Mouse (Mus musculus): Measurements from ENCODE around the gene 2310022B05Rik. TPM values are rescaled to one million over a fixed set of nuclear protein-coding genes. Genes with fewer than 3 reads are reported as not detected.
A peak's percentile ranks its signal among the peaks of the same experiment; 100 is the strongest.

2310022B05Rik gene
- polyA plus RNA-seq, 1 experiment, result 64.2 TPM

DNA sequence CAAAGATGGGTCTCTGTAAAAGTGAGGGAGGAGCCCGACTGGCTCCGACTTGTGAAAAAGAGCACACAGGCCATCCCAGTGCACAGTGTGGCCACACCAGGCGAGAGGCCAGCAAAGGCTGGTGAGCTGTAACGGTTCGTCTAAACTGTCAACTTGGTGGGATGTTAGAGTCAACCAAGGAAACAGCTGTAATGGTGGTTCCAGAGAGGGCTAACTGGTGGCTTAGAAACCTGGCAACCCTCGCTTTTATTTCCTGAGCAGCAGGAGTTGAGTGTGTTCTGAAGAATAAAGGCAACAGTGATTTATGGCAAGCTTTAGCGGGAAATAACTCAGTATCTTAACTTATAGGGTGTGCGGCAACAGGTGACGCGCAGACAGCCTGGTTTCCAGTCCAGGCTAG, 19.0 kb upstream of the 2310022B05Rik start:
- Histone ChIP-seq H3K4me3 (ENCODE audit: insufficient read depth, low read length) (no peak overlapping the region), H3K4me1 (ENCODE audit: control insufficient read depth, insufficient read depth, low read length) (no peaks in the 10 kb centered on the region)
- TF ChIP-seq CTCF (IDR thresholded peaks at IDR 0.05; ENCODE audit: extremely low read depth, insufficient read depth, low read length) (no peak), POLR2A (IDR thresholded peaks at IDR 0.05; ENCODE audit: extremely low read depth, insufficient read depth, low read length) (no peak)

DNA sequence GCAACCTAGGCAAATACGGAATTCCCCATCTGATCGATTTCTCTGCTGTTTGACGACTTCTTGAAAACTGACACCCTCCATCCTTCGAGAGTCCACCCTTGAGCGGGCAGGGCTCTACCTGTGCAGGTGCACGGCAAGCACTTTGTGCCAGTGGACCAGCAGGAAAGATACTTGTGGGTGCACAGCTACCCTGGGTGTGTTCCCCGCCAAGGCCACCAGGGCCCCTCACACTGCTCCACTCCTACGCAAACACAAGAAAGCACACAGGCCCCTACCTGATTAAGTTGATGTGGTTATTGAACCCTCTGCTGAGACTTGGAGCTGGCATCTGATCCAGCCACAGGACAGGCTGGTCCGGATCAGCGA, 18.6 kb upstream of the 2310022B05Rik start:
- Histone ChIP-seq H3K27ac (ENCODE audit: insufficient read depth, low read length) (no peak overlapping the region), H3K4me1 (ENCODE audit: control insufficient read depth, insufficient read depth, low read length) (no peaks in the 10 kb centered on the region), H3K4me3 (ENCODE audit: insufficient read depth, low read length) (no peak overlapping the region)
- TF ChIP-seq CTCF (IDR thresholded peaks at IDR 0.05; ENCODE audit: extremely low read depth, insufficient read depth, low read length) (no peak), POLR2A (IDR thresholded peaks at IDR 0.05; ENCODE audit: extremely low read depth, insufficient read depth, low read length) (no peak)

More for the DNA sequence above, 19.0 kb upstream of the 2310022B05Rik start:
- H3K27ac ChIP-seq (ENCODE audit: insufficient read depth, low read length), result no peak overlapping the region

DNA sequence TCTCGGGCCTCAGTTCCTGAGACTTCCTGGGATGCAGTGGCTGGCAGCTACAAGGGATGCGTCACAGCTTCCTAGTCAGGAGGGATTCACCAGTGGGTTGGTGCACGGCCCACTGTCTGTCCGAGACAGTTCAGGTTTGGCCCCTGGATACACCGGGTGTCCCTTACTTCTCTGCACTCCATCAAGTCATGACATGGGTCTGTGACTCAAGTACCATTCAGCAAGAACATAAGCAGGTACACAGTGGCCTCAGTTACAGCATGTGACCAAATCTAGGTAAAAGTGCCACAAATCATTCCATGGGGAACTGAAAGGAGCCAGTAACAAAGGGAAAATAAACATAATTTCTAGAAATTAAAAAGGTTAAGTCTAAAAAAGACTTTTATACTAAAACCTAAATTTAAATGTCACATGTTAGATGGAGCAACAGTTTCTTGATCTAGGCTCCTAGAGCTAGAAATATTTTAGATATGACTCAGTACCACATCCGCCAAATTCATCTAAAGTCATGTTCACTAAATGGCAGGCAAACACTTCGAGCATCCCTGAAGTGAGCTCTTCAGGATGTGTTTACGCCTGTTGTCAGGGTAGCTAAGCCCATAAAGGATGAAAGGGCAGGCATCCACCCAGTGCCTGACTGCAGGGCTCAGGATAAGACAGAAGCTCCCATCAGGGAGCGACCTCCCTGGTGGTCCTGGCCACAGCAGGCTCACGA, 18.1 kb upstream of the 2310022B05Rik start:
- TF ChIP-seq CTCF (IDR thresholded peaks at IDR 0.05; ENCODE audit: extremely low read depth, insufficient read depth, low read length) (no peak), POLR2A (IDR thresholded peaks at IDR 0.05; ENCODE audit: extremely low read depth, insufficient read depth, low read length) (no peak)
- H3K4me1 ChIP-seq (ENCODE audit: control insufficient read depth, insufficient read depth, low read length), result peaks cover 3% of the 10 kb centered on the region
- no peak overlapping the region for H3K27ac ChIP-seq (ENCODE audit: insufficient read depth, low read length)
- H3K4me3 ChIP-seq (ENCODE audit: insufficient read depth, low read length), result no peak overlapping the region

DNA sequence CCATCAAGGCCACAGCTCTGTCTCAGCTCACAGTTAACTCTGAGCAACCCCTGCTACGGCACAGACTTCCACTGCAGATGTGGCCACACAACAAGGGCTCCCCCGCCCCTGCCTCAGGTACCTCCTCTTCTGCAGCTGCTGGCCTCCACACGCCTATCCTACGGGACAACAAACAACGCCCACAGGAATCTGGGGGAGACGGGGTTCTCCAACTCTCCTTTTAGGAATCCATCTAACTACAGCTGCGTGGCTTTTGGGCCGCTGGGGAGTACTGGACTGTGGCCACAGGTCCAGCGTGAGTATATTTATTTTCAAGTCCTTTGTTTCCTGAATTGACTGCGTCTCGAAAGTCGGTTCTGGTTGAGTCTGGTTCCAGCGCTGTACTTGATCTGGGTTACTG, 15.1 kb upstream of the 2310022B05Rik start:
- Histone ChIP-seq H3K4me3 (ENCODE audit: insufficient read depth, low read length) (no peak overlapping the region), H3K27ac (ENCODE audit: insufficient read depth, low read length) (no peak overlapping the region), H3K4me1 (ENCODE audit: control insufficient read depth, insufficient read depth, low read length) (peaks cover 3% of the 10 kb centered on the region)
- TF ChIP-seq CTCF (IDR thresholded peaks at IDR 0.05; ENCODE audit: extremely low read depth, insufficient read depth, low read length), result no peak
- TF ChIP-seq POLR2A (IDR thresholded peaks at IDR 0.05; ENCODE audit: extremely low read depth, insufficient read depth, low read length), result no peak

DNA sequence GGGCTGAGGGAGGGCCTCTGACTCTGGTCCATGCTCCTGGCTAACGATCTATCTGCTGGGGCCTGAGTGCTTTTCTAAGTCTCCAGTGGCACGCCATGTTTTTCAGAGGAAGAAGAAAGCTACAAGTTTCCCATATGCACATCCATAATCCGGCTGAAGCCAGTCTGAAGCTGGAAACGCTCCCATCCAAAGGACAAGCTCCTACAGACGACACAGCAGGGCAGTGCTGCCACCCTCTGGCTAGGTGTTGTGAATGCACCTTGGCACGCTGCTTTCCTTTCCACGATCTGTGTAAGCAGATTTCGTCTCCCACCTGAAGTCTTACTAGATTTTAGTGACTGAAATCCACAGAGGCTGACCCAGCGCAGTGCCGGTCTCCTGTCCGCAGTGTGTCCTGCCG, 14.3 kb upstream of the 2310022B05Rik start:
- Histone ChIP-seq H3K27ac (ENCODE audit: insufficient read depth, low read length) (no peak overlapping the region), H3K4me1 (ENCODE audit: control insufficient read depth, insufficient read depth, low read length) (peaks cover 3% of the 10 kb centered on the region), H3K4me3 (ENCODE audit: insufficient read depth, low read length) (no peak overlapping the region)
- TF ChIP-seq POLR2A (IDR thresholded peaks at IDR 0.05; ENCODE audit: extremely low read depth, insufficient read depth, low read length), result no peak
- TF ChIP-seq CTCF (IDR thresholded peaks at IDR 0.05; ENCODE audit: extremely low read depth, insufficient read depth, low read length), result peak; percentile 100

DNA sequence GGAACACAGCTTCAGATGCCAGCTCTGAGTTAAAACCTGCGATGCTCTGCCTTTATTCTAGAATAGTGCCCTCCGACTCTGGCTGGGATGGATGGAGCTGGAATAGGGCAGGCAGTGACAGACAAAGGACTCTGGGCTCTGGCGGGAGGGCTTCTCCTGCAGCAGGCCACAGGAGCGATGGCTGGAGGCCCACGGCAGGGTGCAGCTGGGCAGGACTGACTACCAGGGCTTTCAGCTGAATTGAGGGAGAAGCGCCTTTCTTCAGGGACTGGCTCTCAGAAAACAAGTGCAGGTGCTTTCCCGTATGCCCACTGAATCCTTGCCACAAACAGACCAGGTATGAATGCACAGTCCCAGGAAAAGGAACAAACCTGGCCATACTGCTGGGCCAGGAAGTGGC, 13.9 kb upstream of the 2310022B05Rik start:
- H3K27ac ChIP-seq (ENCODE audit: insufficient read depth, low read length), result no peak overlapping the region
- no peak overlapping the region for H3K4me3 ChIP-seq (ENCODE audit: insufficient read depth, low read length)
- H3K4me1 ChIP-seq (ENCODE audit: control insufficient read depth, insufficient read depth, low read length), result peaks cover 3% of the 10 kb centered on the region
- TF ChIP-seq CTCF (IDR thresholded peaks at IDR 0.05; ENCODE audit: extremely low read depth, insufficient read depth, low read length), result no peak

DNA sequence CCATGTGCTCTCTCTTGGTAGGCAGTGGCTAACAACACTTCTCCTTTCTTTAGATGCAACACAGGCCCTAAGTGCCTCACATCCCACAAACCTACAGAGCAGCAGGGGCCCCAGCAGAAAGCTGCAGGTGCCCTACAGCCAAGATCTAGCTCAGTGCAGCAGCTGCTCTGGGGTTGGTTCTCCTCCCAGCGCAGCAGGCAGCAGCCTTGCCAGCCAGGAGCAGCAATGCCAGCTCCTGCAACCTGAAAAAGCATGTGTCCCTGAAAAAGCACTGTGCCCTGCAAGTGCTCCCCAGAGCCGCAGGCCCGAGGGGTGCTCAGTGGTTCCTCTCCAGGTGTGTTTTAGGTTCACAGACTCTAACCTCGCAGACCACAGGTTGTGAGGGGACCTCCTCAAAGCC, 13.5 kb upstream of the 2310022B05Rik start:
- Histone ChIP-seq H3K4me3 (ENCODE audit: insufficient read depth, low read length) (no peak overlapping the region), H3K27ac (ENCODE audit: insufficient read depth, low read length) (no peak overlapping the region), H3K4me1 (ENCODE audit: control insufficient read depth, insufficient read depth, low read length) (peaks cover 3% of the 10 kb centered on the region)
- TF ChIP-seq CTCF (IDR thresholded peaks at IDR 0.05; ENCODE audit: extremely low read depth, insufficient read depth, low read length) (no peak), POLR2A (IDR thresholded peaks at IDR 0.05; ENCODE audit: extremely low read depth, insufficient read depth, low read length) (no peak)

DNA sequence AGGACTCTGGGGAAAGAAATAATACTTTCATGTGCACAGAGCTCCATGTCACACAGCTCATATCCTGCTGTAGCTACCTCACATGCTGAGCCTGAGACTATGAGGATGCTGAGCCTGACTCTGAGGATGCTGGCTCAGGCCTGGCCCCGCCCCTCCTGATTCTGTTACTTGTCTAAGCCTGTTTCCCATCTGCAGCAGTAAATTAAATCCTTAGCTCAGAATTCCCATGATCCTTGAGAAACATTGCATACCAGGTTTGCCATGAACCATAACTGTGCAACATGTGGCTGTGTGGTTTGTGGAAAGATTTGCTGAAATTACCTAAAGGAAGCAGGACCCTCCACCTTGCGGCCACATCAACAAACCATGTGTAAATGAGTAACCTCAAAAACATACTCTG, 9.2 kb upstream of the 2310022B05Rik start:
- TF ChIP-seq POLR2A (IDR thresholded peaks at IDR 0.05; ENCODE audit: extremely low read depth, insufficient read depth, low read length), result no peak
- TF ChIP-seq CTCF (IDR thresholded peaks at IDR 0.05; ENCODE audit: extremely low read depth, insufficient read depth, low read length), result no peak
- peaks cover 3% of the 10 kb centered on the region for H3K4me1 ChIP-seq (ENCODE audit: control insufficient read depth, insufficient read depth, low read length)

DNA sequence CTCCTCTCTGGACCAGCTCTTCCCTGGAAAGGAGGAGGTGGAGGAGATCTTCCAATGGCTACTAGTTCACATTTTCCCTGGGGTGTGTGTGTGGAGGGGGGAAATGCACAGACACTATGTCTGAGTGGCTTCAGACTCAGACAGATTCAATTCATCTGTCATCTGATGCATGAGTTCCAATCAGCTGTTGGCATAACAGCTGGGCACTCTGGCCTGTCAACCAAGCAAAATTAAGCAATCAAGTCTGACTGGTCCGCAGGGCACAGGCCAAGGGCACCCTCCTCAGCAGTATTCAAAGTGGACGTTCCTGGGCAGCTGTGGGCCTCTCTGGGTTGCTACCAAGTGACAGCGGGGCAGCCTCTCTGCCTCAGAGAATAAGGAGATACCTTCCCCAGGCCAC, 5.6 kb upstream of the 2310022B05Rik start:
- no peak overlapping the region for H3K4me3 ChIP-seq (ENCODE audit: insufficient read depth, low read length)

More for the DNA sequence above, 9.2 kb upstream of the 2310022B05Rik start:
- Histone ChIP-seq H3K27ac (ENCODE audit: insufficient read depth, low read length) (no peak overlapping the region), H3K4me3 (ENCODE audit: insufficient read depth, low read length) (no peak overlapping the region)

DNA sequence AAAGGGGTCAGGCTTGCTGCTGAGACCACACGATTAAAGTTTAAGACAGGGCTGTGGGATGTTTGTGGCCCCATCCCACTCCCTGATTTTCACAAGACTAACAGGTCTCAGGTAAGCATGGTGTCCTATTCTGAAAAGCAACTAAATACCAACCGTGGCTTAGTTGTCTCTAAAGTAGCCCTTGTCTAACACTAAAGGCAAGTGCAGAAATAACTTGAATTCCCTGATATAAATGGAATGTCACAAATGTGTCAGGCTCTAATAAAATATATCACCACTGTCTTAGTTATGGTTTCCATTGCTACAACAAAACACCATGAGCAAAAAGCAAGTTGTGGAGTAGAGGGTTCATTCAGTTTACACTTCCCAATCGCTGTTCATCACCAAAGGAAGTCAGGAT, 1.2 kb upstream of the 2310022B05Rik start:
- TF ChIP-seq POLR2A (IDR thresholded peaks at IDR 0.05; ENCODE audit: extremely low read depth, insufficient read depth, low read length) (no peak), CTCF (IDR thresholded peaks at IDR 0.05; ENCODE audit: extremely low read depth, insufficient read depth, low read length) (no peak)
- H3K4me1 ChIP-seq (ENCODE audit: control insufficient read depth, insufficient read depth, low read length), result no peaks in the 10 kb centered on the region; the same call in 1 of the 2 replicates
- H3K27ac ChIP-seq (ENCODE audit: insufficient read depth, low read length), result no peak overlapping the region
- no peak overlapping the region for H3K4me3 ChIP-seq (ENCODE audit: insufficient read depth, low read length)

More for the DNA sequence above, 5.6 kb upstream of the 2310022B05Rik start:
- TF ChIP-seq CTCF (IDR thresholded peaks at IDR 0.05; ENCODE audit: extremely low read depth, insufficient read depth, low read length) (no peak), POLR2A (IDR thresholded peaks at IDR 0.05; ENCODE audit: extremely low read depth, insufficient read depth, low read length) (no peak)
- no peaks in the 10 kb centered on the region for H3K4me1 ChIP-seq (ENCODE audit: control insufficient read depth, insufficient read depth, low read length)
- no peak overlapping the region for H3K27ac ChIP-seq (ENCODE audit: insufficient read depth, low read length)

Data from cortical plate, adult 2 months (tissue).